Mouse (Mus musculus): ENCODE results near the gene Esyt2. TPM values are rescaled to one million over a fixed set of nuclear protein-coding genes. Genes with fewer than 3 reads are reported as not detected.

Gene Esyt2
- polyA plus RNA-seq (2012) = 12.2 and 15.8 TPM in 2 replicates

DNA sequence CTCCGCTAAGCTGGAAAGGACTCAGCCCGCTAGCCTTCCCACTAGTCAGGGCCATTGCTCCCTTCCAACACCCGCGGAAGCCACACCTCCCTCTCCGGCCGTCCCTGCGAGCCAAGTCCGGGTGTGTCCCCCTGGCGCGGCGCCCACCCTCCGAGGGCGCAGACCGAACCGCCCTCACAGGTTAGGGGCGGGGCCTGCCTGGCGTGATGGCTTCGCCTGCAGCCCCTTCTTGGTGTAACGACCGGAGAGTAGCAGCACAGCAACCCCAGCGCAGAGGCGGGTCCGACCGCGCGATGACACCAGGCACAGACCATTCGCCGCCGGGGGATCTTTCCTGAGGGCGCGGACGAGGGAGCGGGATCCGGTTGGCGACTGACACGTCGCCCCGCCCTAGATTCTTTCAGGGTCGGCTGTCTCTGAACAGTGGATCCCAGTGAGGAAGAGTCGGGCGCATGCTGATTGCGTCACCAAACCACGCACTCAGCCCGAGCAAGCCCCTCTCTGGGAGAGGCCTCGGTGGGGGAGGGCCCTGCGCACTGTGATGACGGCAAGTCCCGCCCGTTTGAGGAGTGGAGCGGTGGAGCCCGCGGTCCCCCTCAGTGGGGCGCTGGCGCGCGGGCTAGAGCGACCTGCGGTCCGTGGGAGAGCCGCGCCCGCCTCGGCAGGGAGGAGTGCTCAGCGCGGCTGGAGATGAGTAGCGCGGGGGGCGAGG is at the start of gene Esyt2:
Gene Esyt2, plus strand, starts transcription at position 544 of the 712 bp plus-strand sequence.

DNA sequence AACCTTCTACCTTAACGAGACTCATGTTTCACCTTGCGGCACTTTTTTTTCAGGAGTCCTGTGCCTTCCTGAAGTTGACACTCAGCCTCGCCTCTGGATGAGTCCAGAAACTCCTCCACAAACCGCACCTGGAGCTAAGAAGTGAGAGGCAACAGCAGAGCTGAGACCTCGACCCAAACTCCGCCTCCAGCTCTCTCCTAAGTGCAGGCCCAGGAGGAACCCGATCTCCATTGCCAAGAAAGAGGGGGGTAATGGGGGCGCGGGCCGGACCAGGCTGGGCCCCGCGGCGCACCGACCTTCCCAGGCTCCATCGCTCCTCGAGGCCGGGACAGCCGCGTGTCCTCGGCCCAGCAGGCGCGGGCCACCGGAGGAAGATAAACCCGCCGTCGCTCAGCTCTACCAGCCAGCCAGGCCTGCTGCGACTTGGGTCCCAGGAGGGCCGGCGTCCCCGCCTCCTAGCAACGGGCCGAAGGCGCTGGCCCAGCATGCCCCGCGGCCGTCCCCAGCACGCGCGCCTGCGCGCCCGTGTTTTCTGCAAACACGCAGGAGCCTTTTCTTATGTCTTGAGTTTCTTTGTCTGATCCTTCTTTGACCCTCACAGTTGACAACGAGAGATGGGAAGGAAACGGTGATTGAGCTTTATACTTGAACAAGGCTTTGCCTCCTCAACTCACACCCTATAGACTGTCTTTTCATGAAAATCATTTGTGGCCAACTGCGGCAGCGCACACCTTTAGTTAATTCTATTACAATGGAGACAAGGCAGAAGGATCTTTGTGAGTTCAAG is 18.2 kb upstream of the Esyt2 start, which contains the start of gene Wdr60:
Gene Wdr60, minus strand, starts transcription at position 468 of the 787 bp plus-strand sequence.

DNA sequence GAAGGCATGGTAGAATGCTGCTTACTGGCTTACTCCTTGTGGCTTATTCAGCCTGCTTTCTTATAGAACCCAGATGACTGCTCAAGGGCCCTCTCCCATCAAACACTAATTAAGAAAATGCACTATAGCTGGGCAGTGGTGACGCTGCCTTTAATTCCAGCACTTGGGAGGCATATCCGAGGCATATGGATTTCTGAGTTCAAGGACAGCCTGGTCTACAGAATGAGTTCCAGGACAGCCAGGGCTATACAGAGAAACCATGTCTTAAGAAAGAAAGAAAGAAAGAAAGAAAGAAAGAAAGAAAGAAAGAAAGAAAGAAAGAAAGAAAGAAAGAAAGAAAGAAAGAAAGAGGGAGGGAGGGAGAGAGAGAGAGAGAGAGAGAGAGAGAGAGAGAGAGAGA is 5.9 kb upstream of the Esyt2 start, which contains the start of gene Gm11027:
Gene Gm11027, plus strand, starts transcription at position 301 of the 400 bp plus-strand sequence.

DNA sequence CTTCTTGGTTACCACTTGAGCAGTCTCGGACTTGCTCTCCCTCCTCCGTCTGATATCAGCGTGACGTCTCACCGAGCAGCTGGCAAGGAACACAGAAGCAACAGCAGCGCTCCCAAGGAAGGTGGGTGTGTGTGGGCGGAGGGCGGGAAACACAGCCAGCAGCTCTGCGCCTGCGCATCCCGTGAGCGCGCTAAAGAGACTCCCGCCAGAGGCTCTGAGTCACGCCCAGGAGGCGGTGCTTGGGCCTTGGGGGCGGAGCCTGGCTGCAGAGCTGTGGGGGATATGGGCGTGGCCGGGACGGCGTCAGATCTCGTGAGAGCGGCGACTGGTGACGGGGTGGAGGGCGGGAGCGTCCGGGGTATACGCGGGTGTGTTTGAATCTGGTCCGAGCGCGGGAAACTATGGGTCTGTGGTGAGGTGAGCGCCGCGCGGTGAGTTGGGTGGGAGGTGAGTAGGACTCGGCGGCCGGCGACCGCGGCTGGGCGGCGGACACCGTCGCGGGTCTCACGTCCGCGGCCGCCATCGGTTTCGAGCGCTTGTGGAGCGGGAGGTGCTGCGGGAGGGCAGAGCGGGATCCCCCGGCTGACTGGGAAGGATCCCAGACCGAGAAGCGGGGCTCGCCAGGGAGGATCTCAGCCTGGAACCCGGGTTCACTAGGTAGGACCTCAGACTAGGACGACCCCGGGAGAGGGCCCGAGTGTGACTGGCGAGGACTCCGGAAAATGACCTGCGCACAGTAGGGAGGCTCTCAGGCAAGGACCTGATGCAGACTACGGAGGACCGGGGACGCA is 124.2 kb downstream of the Esyt2 start, which contains the start of gene Ncapg2:
Gene Ncapg2, plus strand, starts transcription at position 358 of the 791 bp plus-strand sequence.

Other genes with a start within 250 kb of the Esyt2 start
- gene Zfp386, start 233.5 kb upstream of the Esyt2 start, polyA plus RNA-seq (2012) = 2.2 and 2.8 TPM in 2 replicates
- 3.5 and 4.1 TPM in 2 replicates for gene Vipr2, start 203.5 kb upstream of the Esyt2 start, polyA plus RNA-seq (2012)
- gene Wdr60, start 18.2 kb upstream of the Esyt2 start, polyA plus RNA-seq (2012) = 5.0 and 7.7 TPM in 2 replicates
- gene Gm11027, start 5.8 kb upstream of the Esyt2 start, polyA plus RNA-seq (2012) = not detected in 2 replicates
- gene Ncapg2, start 124.2 kb downstream of the Esyt2 start, polyA plus RNA-seq (2012) = 13.9 and 29.4 TPM in 2 replicates
- gene Ptprn2, start 204.5 kb downstream of the Esyt2 start, polyA plus RNA-seq (2012) = 0.03 TPM in 1 of 2 replicates, not detected in the other